Mouse (Mus musculus) neural tube, embryonic 11.5 days (tissue): ENCODE measurements around the gene Adgrb3. TPM values are rescaled to one million over a fixed set of nuclear protein-coding genes. Genes with fewer than 3 reads are reported as not detected.

ENCODE experiments used
- ATAC-seq: fragments of 200-750 bp; cut with Nextera tagmentation; 2 replicates; pipeline ENCODE4 v1.8.0; 2017; ENCODE audit warnings: moderate number of reproducible peaks, mild to moderate bottlenecking, moderate TSS enrichment, moderate library complexity; ENCODE audit not compliant: insufficient read depth, low FRiP score, low TSS enrichment
- DNase-seq: peaks from one replicate; pipeline ENCODE4 v3.0.0-alpha.2; 2015; ENCODE audit warnings: low spot score
- H3K27ac ChIP-seq: fragments of 300-500 bp; sonication (generic); 2 replicates; pipeline ENCODE4 v1.5.1; 2014; ENCODE audit warnings: low read depth, mild to moderate bottlenecking, low read length
- H3K27me3 ChIP-seq: fragments of 300-500 bp; sonication (generic); 2 replicates; pipeline ENCODE4 v1.6.1; 2014; ENCODE audit warnings: mild to moderate bottlenecking, low read length, mixed read lengths; ENCODE audit not compliant: control insufficient read depth, insufficient read depth
- H3K36me3 ChIP-seq: fragments of 300-500 bp; sonication (generic); 2 replicates; pipeline ENCODE4 v1.6.1; 2014; ENCODE audit warnings: mild to moderate bottlenecking, low read length, moderate library complexity, mixed read lengths; ENCODE audit not compliant: control insufficient read depth, insufficient read depth
- H3K4me1 ChIP-seq: fragments of 300-500 bp; sonication (generic); 2 replicates; pipeline ENCODE4 v1.6.1; 2014; ENCODE audit warnings: low read length, mixed read lengths; ENCODE audit not compliant: control insufficient read depth, insufficient read depth
- H3K4me2 ChIP-seq: fragments of 300-500 bp; sonication (generic); 2 replicates; pipeline ENCODE4 v1.6.1; 2014; ENCODE audit warnings: low read depth, mild to moderate bottlenecking, moderate library complexity
- H3K4me3 ChIP-seq: fragments of 300-500 bp; sonication (generic); 2 replicates; pipeline ENCODE4 v1.5.1; 2014; ENCODE audit warnings: low read depth, low read length
- H3K9ac ChIP-seq: fragments of 300-500 bp; sonication (generic); 2 replicates; pipeline ENCODE4 v1.6.1; 2014; ENCODE audit warnings: mild to moderate bottlenecking, low read length
- H3K9me3 ChIP-seq: fragments of 300-500 bp; sonication (generic); 2 replicates; pipeline ENCODE4 v1.6.1; 2016; ENCODE audit warnings: low read length; ENCODE audit not compliant: control insufficient read depth
- WGBS: fragments of 180-500 bp; shearing (Covaris S2); extraction: QIAGEN DNeasy Blood & Tissue Kit; methylation state at CpG from one replicate; pipeline ENCODE4 v1.1.7; 2014; 5-methylcytosine and 5-hydroxymethylcytosine counted together
- polyA plus RNA-seq: library from polyadenylated mRNA; unstranded; fragments of >200 nt; fragmentation: Nextera tagmentation; extraction: Ambion mirVana; gene quantifications from 2 replicates; pipeline ENCODE4 v1.2.1, GENCODE M21; 2014

The Adgrb3 gene
- polyA plus RNA-seq, 1 experiment from 2014 or later: 12.1 TPM

- Histone ChIP-seq H3K27ac (no peak overlapping the region), H3K4me2 (no peak overlapping the region), H3K36me3 (no peaks in the 10 kb centered on the region), H3K4me3 (no peak overlapping the region), H3K4me1 (no peaks in the 10 kb centered on the region), H3K9ac (no peak overlapping the region), H3K9me3 (no peaks in the 10 kb centered on the region), H3K27me3 (no peaks in the 10 kb centered on the region)
- no peak for ATAC-seq
- no peak for DNase-seq
- 92% methylated on average over 2 of the region's 2 CpGs for WGBS
These were observed 60.5 kb downstream of the Adgrb3 start for GRCm38 (mm10) chr1:25768958-25769357.

GRCm38 (mm10) chr1:25755265-25755664 lies 74.2 kb downstream of the Adgrb3 start:
- Histone ChIP-seq H3K4me1 (no peaks in the 10 kb centered on the region), H3K4me2 (no peak overlapping the region), H3K9ac (no peak overlapping the region), H3K36me3 (no peaks in the 10 kb centered on the region), H3K27ac (no peak overlapping the region), H3K4me3 (no peak overlapping the region), H3K27me3 (no peaks in the 10 kb centered on the region), H3K9me3 (no peaks in the 10 kb centered on the region)
- DNase-seq (no peak), ATAC-seq (no peak)

- Histone ChIP-seq H3K27me3 (no peaks in the 10 kb centered on the region), H3K9ac (no peak overlapping the region), H3K4me3 (no peak overlapping the region), H3K9me3 (no peaks in the 10 kb centered on the region), H3K4me2 (no peak overlapping the region), H3K27ac (no peak overlapping the region), H3K36me3 (no peaks in the 10 kb centered on the region), H3K4me1 (no peaks in the 10 kb centered on the region)
- DNase-seq (no peak), ATAC-seq (no peak)
- 84% methylated on average over 4 of the region's 4 CpGs for WGBS
These were observed 75.0 kb downstream of the Adgrb3 start for GRCm38 (mm10) chr1:25754528-25754927.

- no peaks in the 10 kb centered on the region for H3K36me3 ChIP-seq
- DNase-seq (no peak), ATAC-seq (no peak)
- H3K27ac ChIP-seq: no peak overlapping the region
- no peaks in the 10 kb centered on the region for H3K9me3 ChIP-seq
- no peak overlapping the region for H3K4me2 ChIP-seq
- WGBS: 83% methylated on average over 4 of the region's 4 CpGs
- H3K4me1 ChIP-seq: no peaks in the 10 kb centered on the region
- H3K9ac ChIP-seq: no peak overlapping the region
- no peak overlapping the region for H3K4me3 ChIP-seq
- H3K27me3 ChIP-seq: no peaks in the 10 kb centered on the region
These were observed 83.9 kb downstream of the Adgrb3 start for GRCm38 (mm10) chr1:25745575-25745974.

GRCm38 (mm10) chr1:25744736-25745135 lies 84.8 kb downstream of the Adgrb3 start:
- ATAC-seq: no peak
- Histone ChIP-seq H3K4me3 (no peak overlapping the region), H3K9ac (no peak overlapping the region), H3K9me3 (no peaks in the 10 kb centered on the region), H3K27ac (no peak overlapping the region), H3K4me1 (no peaks in the 10 kb centered on the region), H3K4me2 (no peak overlapping the region), H3K36me3 (no peaks in the 10 kb centered on the region), H3K27me3 (no peaks in the 10 kb centered on the region)
- no peak for DNase-seq
- WGBS: 77% methylated on average over 6 of the region's 6 CpGs

- 93% methylated on average over 5 of the region's 5 CpGs for WGBS
- Histone ChIP-seq H3K27ac (no peak overlapping the region), H3K4me3 (no peak overlapping the region), H3K36me3 (no peaks in the 10 kb centered on the region), H3K27me3 (no peaks in the 10 kb centered on the region), H3K4me2 (no peak overlapping the region), H3K9ac (no peak overlapping the region), H3K4me1 (no peaks in the 10 kb centered on the region), H3K9me3 (no peaks in the 10 kb centered on the region)
- DNase-seq (no peak), ATAC-seq (no peak)
These were observed 99.7 kb downstream of the Adgrb3 start for GRCm38 (mm10) chr1:25729844-25730243.

GRCm38 (mm10) chr1:25711474-25711873 lies 118.0 kb downstream of the Adgrb3 start:
- no peak for DNase-seq

GRCm38 (mm10) chr1:25706299-25706698 lies 123.2 kb downstream of the Adgrb3 start:
- ATAC-seq: no peak
- Histone ChIP-seq H3K27ac (no peak overlapping the region), H3K9ac (no peak overlapping the region), H3K4me3 (no peak overlapping the region), H3K27me3 (no peaks in the 10 kb centered on the region), H3K36me3 (no peaks in the 10 kb centered on the region), H3K9me3 (no peaks in the 10 kb centered on the region), H3K4me1 (no peaks in the 10 kb centered on the region), H3K4me2 (no peak overlapping the region)
- DNase-seq: no peak
- WGBS: 84% methylated on average over 2 of the region's 2 CpGs

More at GRCm38 (mm10) chr1:25711474-25711873, 118.0 kb downstream of the Adgrb3 start:
- Histone ChIP-seq H3K4me2 (no peak overlapping the region), H3K9me3 (no peaks in the 10 kb centered on the region), H3K36me3 (no peaks in the 10 kb centered on the region), H3K4me3 (no peak overlapping the region), H3K27me3 (no peaks in the 10 kb centered on the region), H3K4me1 (no peaks in the 10 kb centered on the region), H3K27ac (no peak overlapping the region), H3K9ac (no peak overlapping the region)
- ATAC-seq: no peak
- 64% methylated on average over 1 of the region's 1 CpGs for WGBS

- 89% methylated on average over 6 of the region's 6 CpGs for WGBS
- Histone ChIP-seq H3K4me2 (no peak overlapping the region), H3K4me1 (no peaks in the 10 kb centered on the region), H3K36me3 (no peaks in the 10 kb centered on the region), H3K27ac (no peak overlapping the region), H3K9me3 (no peaks in the 10 kb centered on the region), H3K27me3 (no peaks in the 10 kb centered on the region), H3K9ac (no peak overlapping the region), H3K4me3 (no peak overlapping the region)
- DNase-seq: no peak
- ATAC-seq: no peak
These were observed 130.7 kb downstream of the Adgrb3 start for GRCm38 (mm10) chr1:25698702-25699250.
